Mouse (Mus musculus): ENCODE results near the gene Smim22. TPM values are rescaled to one million over a fixed set of nuclear protein-coding genes. Genes with fewer than 3 reads are reported as not detected.

Smim22 gene
- total and polyA plus RNA-seq, 2 experiments from 2014 or later = 1.8 TPM; not detected in 1

DNA sequence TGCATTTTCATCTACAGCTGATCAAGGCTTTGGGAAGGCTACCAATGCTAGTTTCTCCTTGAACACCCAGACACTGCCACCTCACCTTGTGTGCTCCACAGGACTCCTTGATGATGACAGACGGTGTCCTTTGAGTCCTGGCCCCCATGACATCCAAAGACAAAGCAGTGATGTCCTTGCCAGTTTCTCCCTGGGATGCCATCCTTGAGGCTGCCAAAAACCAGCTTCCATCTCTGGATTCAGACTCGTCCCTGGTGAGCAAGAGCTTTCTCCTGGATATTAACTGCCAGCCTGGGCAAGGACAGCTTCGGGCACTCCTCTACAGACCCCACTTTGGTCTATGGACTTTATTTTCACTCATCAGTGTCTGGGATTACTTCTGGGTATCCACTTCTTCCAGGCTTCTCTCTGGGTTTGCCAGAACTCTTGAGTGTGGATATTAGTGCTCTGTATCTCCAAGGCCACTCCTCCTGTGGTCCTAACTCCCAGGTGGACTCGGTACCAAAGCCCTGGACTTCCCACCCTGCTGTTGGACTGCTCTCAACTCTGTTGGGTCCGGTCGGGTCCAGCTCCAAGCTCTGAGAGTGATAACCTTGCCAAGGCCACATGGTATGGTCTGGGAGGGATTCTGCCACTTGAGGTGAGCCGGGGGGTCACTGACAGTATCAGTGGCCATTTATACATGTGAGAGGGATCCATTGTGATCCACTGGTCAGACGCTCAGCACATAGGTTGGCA, 41.5 kb upstream of the Smim22 start:
- ATAC-seq (no peak), DNase-seq (no peak)
- no peak for TF ChIP-seq CTCF (IDR thresholded peaks at IDR 0.05; ENCODE audit: low read depth)
- Histone ChIP-seq H3K9me3 (ENCODE audit: low read length) (no peaks in the 10 kb centered on the region), H3K4me3 (ENCODE audit: low read depth, low read length) (no peak overlapping the region), H3K27ac (ENCODE audit: low read depth, low read length) (no peak overlapping the region), H3K27me3 (ENCODE audit: insufficient read depth, low read length) (no peaks in the 10 kb centered on the region), H3K9ac (no peak overlapping the region), H3K4me2 (ENCODE audit: low read depth) (peak overlapping the region; percentile 78; the same call in 1 of the 2 replicates), H3K36me3 (ENCODE audit: insufficient read depth) (no peaks in the 10 kb centered on the region), H3K4me1 (ENCODE audit: insufficient read depth) (peaks cover 8% of the 10 kb centered on the region; the same call in 1 of the 2 replicates)
- 87% methylated on average over 8 of the region's 8 CpGs for WGBS

DNA sequence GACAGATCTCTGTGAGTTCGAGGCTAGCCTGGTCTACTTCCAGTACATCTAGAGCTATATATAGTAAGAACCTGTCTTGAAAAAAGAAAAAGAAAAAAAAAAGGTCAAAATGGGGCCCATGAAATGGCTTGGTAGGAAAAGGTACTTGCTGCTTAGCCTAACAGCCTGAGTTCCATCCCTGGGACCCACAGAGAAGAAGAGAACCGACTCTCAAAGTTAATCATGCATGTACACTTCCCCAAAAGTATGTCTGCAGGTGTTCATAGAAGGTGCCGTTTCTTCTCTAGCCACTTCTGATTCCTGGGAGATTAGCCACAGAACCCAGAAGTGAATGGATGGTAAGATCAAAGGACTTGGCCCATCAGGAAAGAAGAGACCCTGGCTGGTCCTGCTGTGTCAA, 38.7 kb upstream of the Smim22 start:
- ATAC-seq = no peak
- Histone ChIP-seq H3K4me1 (ENCODE audit: insufficient read depth) (peaks cover under 1% of the 10 kb centered on the region; the same call in 1 of the 2 replicates), H3K4me3 (ENCODE audit: low read depth, low read length) (no peak overlapping the region), H3K4me2 (ENCODE audit: low read depth) (no peak overlapping the region), H3K9me3 (ENCODE audit: low read length) (no peaks in the 10 kb centered on the region), H3K9ac (no peak overlapping the region), H3K27ac (ENCODE audit: low read depth, low read length) (no peak overlapping the region), H3K36me3 (ENCODE audit: insufficient read depth) (no peaks in the 10 kb centered on the region), H3K27me3 (ENCODE audit: insufficient read depth, low read length) (no peaks in the 10 kb centered on the region)
- 76% methylated on average over 3 of the region's 3 CpGs for WGBS
- TF ChIP-seq CTCF (IDR thresholded peaks at IDR 0.05; ENCODE audit: low read depth) = no peak
- no peak for DNase-seq

DNA sequence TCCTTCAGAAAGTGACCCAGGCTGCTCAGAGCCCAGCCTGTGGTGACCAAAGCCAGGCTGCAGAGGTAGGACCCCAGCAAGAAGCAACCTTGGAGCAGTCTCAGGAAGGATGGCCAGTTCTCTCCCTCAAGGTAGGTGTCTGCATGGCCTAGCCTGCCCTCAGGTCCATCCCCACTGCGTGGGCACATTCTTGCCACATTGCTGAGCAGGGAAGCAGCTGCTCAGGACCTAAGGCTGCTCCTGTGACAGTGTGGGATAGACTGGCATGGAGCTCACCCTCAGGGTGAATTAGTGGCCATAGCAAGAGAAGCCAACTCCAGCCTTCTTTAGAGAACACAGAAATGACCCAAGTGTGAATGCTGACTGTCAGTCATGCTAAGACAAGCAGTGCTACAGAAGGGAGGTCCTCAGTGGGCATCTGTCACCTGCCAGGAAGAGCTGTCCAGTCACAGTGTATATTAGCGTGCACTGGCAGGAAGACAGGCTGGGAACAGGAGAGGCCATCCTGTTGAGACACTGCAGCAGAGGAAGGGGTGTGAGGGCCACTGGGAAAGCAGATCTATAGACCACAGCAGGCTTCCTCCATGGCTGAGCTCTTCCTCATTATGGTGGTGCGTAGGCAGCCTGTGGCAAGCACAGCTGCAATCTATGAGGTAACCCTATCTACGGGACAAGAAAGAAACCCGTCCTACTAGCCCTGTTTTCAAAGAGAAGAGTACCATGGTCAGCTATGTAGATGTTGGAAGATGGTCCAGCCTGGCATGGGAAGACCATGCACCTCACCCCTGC, 37.8 kb upstream of the Smim22 start:
- WGBS = 88% methylated on average over 5 of the region's 5 CpGs
- Histone ChIP-seq H3K4me1 (ENCODE audit: insufficient read depth) (no peaks in the 10 kb centered on the region), H3K4me2 (ENCODE audit: low read depth) (no peak overlapping the region), H3K27me3 (ENCODE audit: insufficient read depth, low read length) (no peaks in the 10 kb centered on the region), H3K9ac (no peak overlapping the region), H3K27ac (ENCODE audit: low read depth, low read length) (no peak overlapping the region), H3K36me3 (ENCODE audit: insufficient read depth) (no peaks in the 10 kb centered on the region), H3K9me3 (ENCODE audit: low read length) (no peaks in the 10 kb centered on the region), H3K4me3 (ENCODE audit: low read depth, low read length) (no peak overlapping the region)
- DNase-seq (no peak), ATAC-seq (no peak)
- no peak for TF ChIP-seq CTCF (IDR thresholded peaks at IDR 0.05; ENCODE audit: low read depth)

DNA sequence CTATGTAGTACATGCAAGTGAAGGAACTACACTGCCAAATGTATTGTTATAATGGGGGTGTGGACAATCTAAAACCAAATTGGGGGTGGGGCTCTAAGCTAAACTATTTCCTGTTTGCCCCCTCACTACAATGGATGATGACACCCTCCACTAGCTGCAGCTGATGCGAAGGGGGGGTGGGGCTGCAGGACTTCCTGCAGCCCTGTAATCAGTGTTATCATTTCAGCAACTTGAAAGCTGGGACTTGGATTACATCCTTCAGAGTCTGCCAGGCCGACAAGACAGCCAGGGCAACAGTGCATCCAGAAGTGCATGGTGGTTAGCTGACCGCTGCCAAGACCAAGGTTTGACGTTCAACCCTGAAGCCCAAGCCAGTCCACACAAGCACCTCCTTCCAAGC, 35.5 kb upstream of the Smim22 start:
- no peak for ATAC-seq
- no peak for DNase-seq
- H3K9me3 ChIP-seq (ENCODE audit: low read length) = no peaks in the 10 kb centered on the region

DNA sequence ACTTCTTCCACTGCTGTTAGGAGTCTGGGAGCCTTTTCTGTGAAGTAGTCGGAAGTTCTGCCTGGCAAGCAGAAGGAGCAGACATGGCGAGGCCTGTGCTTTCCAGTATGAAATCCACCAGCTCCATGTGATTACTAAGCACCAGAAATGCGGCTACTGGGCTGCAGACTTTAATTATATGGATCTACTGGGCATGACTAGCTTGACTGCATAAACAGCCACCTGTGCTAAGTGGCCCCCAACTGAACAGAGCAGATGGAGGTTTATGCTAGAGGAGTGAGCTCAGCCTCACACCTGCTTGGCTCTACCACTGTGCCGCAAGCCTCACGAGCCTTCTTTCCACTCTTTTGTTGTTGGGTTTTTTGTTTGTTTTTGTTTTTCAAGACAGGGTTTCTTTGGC, 32.6 kb upstream of the Smim22 start:
- Histone ChIP-seq H3K9ac (no peak overlapping the region), H3K4me2 (ENCODE audit: low read depth) (no peak overlapping the region), H3K36me3 (ENCODE audit: insufficient read depth) (no peaks in the 10 kb centered on the region), H3K27me3 (ENCODE audit: insufficient read depth, low read length) (no peaks in the 10 kb centered on the region), H3K4me3 (ENCODE audit: low read depth, low read length) (no peak overlapping the region), H3K9me3 (ENCODE audit: low read length) (no peaks in the 10 kb centered on the region), H3K27ac (ENCODE audit: low read depth, low read length) (no peak overlapping the region), H3K4me1 (ENCODE audit: insufficient read depth) (no peaks in the 10 kb centered on the region)
- 69% methylated on average over 5 of the region's 5 CpGs for WGBS
- ATAC-seq (no peak), DNase-seq (no peak)
- TF ChIP-seq CTCF (IDR thresholded peaks at IDR 0.05; ENCODE audit: low read depth) = no peak

More for the DNA sequence above, 35.5 kb upstream of the Smim22 start:
- TF ChIP-seq CTCF (IDR thresholded peaks at IDR 0.05; ENCODE audit: low read depth) = no peak
- Histone ChIP-seq H3K4me1 (ENCODE audit: insufficient read depth) (no peaks in the 10 kb centered on the region), H3K9ac (no peak overlapping the region), H3K4me3 (ENCODE audit: low read depth, low read length) (no peak overlapping the region), H3K27me3 (ENCODE audit: insufficient read depth, low read length) (no peaks in the 10 kb centered on the region), H3K36me3 (ENCODE audit: insufficient read depth) (no peaks in the 10 kb centered on the region), H3K27ac (ENCODE audit: low read depth, low read length) (no peak overlapping the region), H3K4me2 (ENCODE audit: low read depth) (no peak overlapping the region)
- 86% methylated on average over 4 of the region's 4 CpGs for WGBS

DNA sequence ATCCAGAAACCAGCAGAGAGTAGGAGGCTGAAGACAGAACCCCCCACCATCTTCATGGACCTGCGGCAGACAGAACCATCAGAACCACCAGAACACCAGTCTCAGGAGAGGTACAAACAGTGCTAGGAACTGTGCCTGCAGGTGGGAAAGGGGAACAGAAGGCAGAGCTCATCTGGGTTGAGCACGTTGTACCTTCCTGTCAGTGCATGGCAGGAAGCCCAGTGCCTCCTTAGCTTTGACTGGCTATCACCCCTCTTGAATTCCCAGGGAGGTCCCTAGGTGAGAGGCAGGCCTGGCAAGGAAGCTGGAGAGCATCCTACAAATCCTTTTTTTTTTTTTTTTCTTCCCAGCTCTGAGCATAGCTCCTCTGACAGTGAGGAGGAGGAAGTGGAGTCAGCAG, 30.9 kb upstream of the Smim22 start:
- Histone ChIP-seq H3K27ac (ENCODE audit: low read depth, low read length) (no peak overlapping the region), H3K27me3 (ENCODE audit: insufficient read depth, low read length) (no peaks in the 10 kb centered on the region), H3K9me3 (ENCODE audit: low read length) (no peaks in the 10 kb centered on the region), H3K36me3 (ENCODE audit: insufficient read depth) (no peaks in the 10 kb centered on the region), H3K4me3 (ENCODE audit: low read depth, low read length) (no peak overlapping the region), H3K4me1 (ENCODE audit: insufficient read depth) (no peaks in the 10 kb centered on the region), H3K4me2 (ENCODE audit: low read depth) (no peak overlapping the region), H3K9ac (no peak overlapping the region)
- no peak for TF ChIP-seq CTCF (IDR thresholded peaks at IDR 0.05; ENCODE audit: low read depth)
- whole genome bisulfite sequencing = 85% methylated on average over 2 of the region's 2 CpGs
- ATAC-seq = no peak
- DNase-seq = no peak
